21 mouse cellular contexts compared by ENCODE assay signal in genomic region chr9:62358851-62359250, GRCm38 (mm10). TPM values are rescaled to one million over a fixed set of nuclear protein-coding genes. Genes with fewer than 3 reads are reported as not detected.
DNase-seq lines count a peak whose midpoint lies in the region; TF ChIP-seq lines count a peak whose summit lies in the region.
"Had no signal": no experiment of that assay in that cellular context is flagged by ENCODE, and none has a peak within 500 bp of the region (broad histone marks: within the 10 kb centered on the region; RNA-seq: fewer than 3 reads in every experiment).

No protein-coding gene starts in this region.

- no peak for TF ChIP-seq CTCF in testis, adult 2 months (IDR thresholded peaks at IDR 0.05; ENCODE audit: control insufficient read depth, insufficient read depth, insufficient replicate concordance, low read depth, low read length)

- H3K4me1 ChIP-seq in testis, adult 2 months (ENCODE audit: control insufficient read depth, insufficient read depth, low read length) = peaks cover 8% of the 10 kb centered on the region

- no peaks in the 10 kb centered on the region for H3K36me3 ChIP-seq in testis, adult 2 months (ENCODE audit: control insufficient read depth, insufficient read depth, low read length)
- H3K36me3 ChIP-seq: heart, embryonic 15.5 days had no signal

- no peaks in the 10 kb centered on the region for H3K27me3 ChIP-seq in testis, adult 2 months (ENCODE audit: control insufficient read depth, insufficient read depth, low read length)
- H3K27me3 ChIP-seq: forebrain, embryonic 13.5 days; heart, embryonic 12.5 days; heart, embryonic 15.5 days had no signal

- no peak for TF ChIP-seq POLR2A in testis, adult 2 months (IDR thresholded peaks at IDR 0.05; ENCODE audit: control insufficient read depth, low read depth, low read length)

- no peak overlapping the region for H3K27ac ChIP-seq in testis, adult 2 months (ENCODE audit: control insufficient read depth, insufficient read depth, low read depth, low read length)
- H3K27ac ChIP-seq: forebrain, embryonic 10.5 days; forebrain, embryonic 13.5 days; hindbrain, embryonic 14.5 days; hindbrain, postnatal 0 days had no signal

- peak overlapping the region; percentile 35 for H3K4me3 ChIP-seq in testis, adult 2 months (ENCODE audit: control insufficient read depth, low read depth, low read length)
- H3K4me3 ChIP-seq: forebrain, embryonic 10.5 days; forebrain, embryonic 13.5 days; heart, embryonic 12.5 days; heart, embryonic 15.5 days had no signal

- peak; percentile 16 for DNase-seq in adrenal gland, postnatal 14 days
- no peak for DNase-seq in adrenal gland, postnatal 25 days
- peak; percentile 6 for DNase-seq in kidney, adult 9 months
- no peak for DNase-seq in kidney, postnatal 36 days
- DNase-seq in testis, postnatal 10 days (ENCODE audit: low spot score) = no peak
- no peak for DNase-seq in ovary, postnatal 36 days (ENCODE audit: low spot score)
- DNase-seq: adrenal gland, adult 8-10 months; B cell, adult 2 months; cerebellum, adult 11 months; cerebellum, postnatal 10 days; gastrocnemius, postnatal 25 days; heart, adult 18-20 months; heart, postnatal 10 days; heart, postnatal 4 days had no signal

RNA-seq across cellular contexts. Expression of gene Anp32a, which starts 17.8 kb away (rescaled TPM):
- total RNA-seq in adrenal gland, postnatal 14 days (2021) = 379 and 408 TPM in 2 replicates
- total RNA-seq in adrenal gland, postnatal 25 days (2021) = 271 and 320 TPM in 2 replicates
- 5.6 and 7.2 TPM in 2 replicates for polyA plus RNA-seq in testis, adult 2 months (2012; rRNA removed)

Comparison
In these comparisons a context has a peak if more than half of its experiments do, and no peak if none do; other contexts are left out.
1. DNase-seq: peak in adrenal gland, postnatal 14 days (single experiment) and kidney, adult 9 months (single experiment); none in adrenal gland, postnatal 25 days (single experiment), kidney, postnatal 36 days (0 of 2), testis, postnatal 10 days (single experiment) and ovary, postnatal 36 days (single experiment).